ENCODE assay signal across 8 mouse cellular contexts in genomic region chr9:121477305-121477911, GRCm38 (mm10). TPM values are rescaled to one million over a fixed set of nuclear protein-coding genes. Genes with fewer than 3 reads are reported as not detected.
A peak's percentile ranks its signal among the peaks of the same experiment; 100 is the strongest.
DNase-seq lines count a peak whose midpoint lies in the region; ATAC-seq and TF ChIP-seq lines count a peak whose summit lies in the region.

No protein-coding gene starts in this region.

- peak overlapping the region; percentile 42 for H3K4me2 ChIP-seq in forebrain, postnatal 0 days (ENCODE audit: low read depth)
- H3K4me2 ChIP-seq in hindbrain, embryonic 13.5 days = peak overlapping the region; percentile 30; the same call in 1 of the 2 replicates

- DNase-seq in T-cell, adult 2 months (ENCODE audit: low spot score) = peak; percentile 47
- DNase-seq in cerebellum, adult 2 months = peak; percentile 74 to 80
- DNase-seq in forebrain, postnatal 0 days = peak; percentile 95
- DNase-seq in layer of hippocampus, postnatal 14 days (ENCODE audit: low spot score in 2 of 2) = peak; percentile 77 to 82
- peak; percentile 54 to 75 for DNase-seq in lung, postnatal 4 days
- peak; percentile 83 to 86 for DNase-seq in right cerebral cortex, postnatal 10 days (ENCODE audit: low spot score in 2 of 2)

- TF ChIP-seq POLR2A in cerebellum, adult 2 months (IDR thresholded peaks at IDR 0.05; ENCODE audit: borderline replicate concordance, insufficient read depth, low read length) = no peak

- TF ChIP-seq CTCF in cerebellum, adult 2 months (IDR thresholded peaks at IDR 0.05; ENCODE audit: borderline replicate concordance, insufficient read depth, low read depth, low read length) = peak; percentile 81
- peak; percentile 91 for TF ChIP-seq CTCF in forebrain, postnatal 0 days (IDR thresholded peaks at IDR 0.05; ENCODE audit: low read depth)

- 4% methylated on average over 15 of the region's 15 CpGs for WGBS in cerebellum, adult 2 months
- WGBS in forebrain, postnatal 0 days = 6% methylated on average over 15 of the region's 15 CpGs
- WGBS in hindbrain, embryonic 13.5 days = 13% methylated on average over 15 of the region's 15 CpGs

- peaks cover 28% of the 10 kb centered on the region; the same call in 1 of the 2 replicates for H3K36me3 ChIP-seq in forebrain, postnatal 0 days (ENCODE audit: insufficient read depth)
- H3K36me3 ChIP-seq in hindbrain, embryonic 13.5 days = peaks cover 27% of the 10 kb centered on the region

- H3K27ac ChIP-seq in cerebellum, adult 2 months (ENCODE audit: insufficient read depth, low read length) = no peak overlapping the region
- H3K27ac ChIP-seq in forebrain, postnatal 0 days (ENCODE audit: low read depth, low read length) = no peak overlapping the region; the same call in 1 of the 2 replicates
- 0 out of 2 replicates have a peak overlapping the region, but pooled peaks have one; percentile 1 for H3K27ac ChIP-seq in hindbrain, embryonic 13.5 days

- H3K9ac ChIP-seq in forebrain, postnatal 0 days = peak overlapping the region; percentile 37
- no peak overlapping the region for H3K9ac ChIP-seq in hindbrain, embryonic 13.5 days

- no peak overlapping the region for H3K4me3 ChIP-seq in cerebellum, adult 2 months (replicated peaks; ENCODE audit: insufficient read depth, low read depth, low read length)
- H3K4me3 ChIP-seq in forebrain, postnatal 0 days (ENCODE audit: low read depth, low read length) = no peak overlapping the region
- no peak overlapping the region for H3K4me3 ChIP-seq in hindbrain, embryonic 13.5 days

- ATAC-seq in forebrain, postnatal 0 days = peak; percentile 68
- ATAC-seq in hindbrain, embryonic 13.5 days (ENCODE audit: low FRiP score) = peak; percentile 66
- no peak for ATAC-seq in inflammation-experienced regulatory T-cells, adult 6 months

- no peaks in the 10 kb centered on the region for H3K27me3 ChIP-seq in cerebellum, adult 2 months (ENCODE audit: control insufficient read depth, insufficient read depth, low read length)
- H3K27me3 ChIP-seq in forebrain, postnatal 0 days (ENCODE audit: insufficient read depth, low read length) = no peaks in the 10 kb centered on the region
- H3K27me3 ChIP-seq in hindbrain, embryonic 13.5 days = no peaks in the 10 kb centered on the region

- H3K9me3 ChIP-seq in forebrain, postnatal 0 days (ENCODE audit: low read length) = no peaks in the 10 kb centered on the region
- no peaks in the 10 kb centered on the region for H3K9me3 ChIP-seq in hindbrain, embryonic 13.5 days

- peaks cover 14% of the 10 kb centered on the region for H3K4me1 ChIP-seq in cerebellum, adult 2 months (ENCODE audit: control insufficient read depth, insufficient read depth, low read length)
- H3K4me1 ChIP-seq in forebrain, postnatal 0 days (ENCODE audit: insufficient read depth) = 0 out of 2 replicates have a peak, but pooled peaks cover 3% of the 10 kb centered on the region
- H3K4me1 ChIP-seq in hindbrain, embryonic 13.5 days (replicated peaks) = peaks cover 4% of the 10 kb centered on the region

RNA-seq across cellular contexts. Expression of gene Cck, which starts 18.1 kb away (rescaled TPM):
- polyA plus RNA-seq in cerebellum, adult 2 months (2012; rRNA removed) = 162 and 188 TPM in 2 replicates
- 150 and 194 TPM in 2 replicates for total RNA-seq in forebrain, postnatal 0 days (2014; rRNA removed)
- 172 and 174 TPM in 2 replicates for polyA plus RNA-seq in forebrain, postnatal 0 days (2015; fragmentation: Nextera tagmentation; extraction: Ambion mirVana)
- 7.7 and 15.1 TPM in 2 replicates for polyA plus RNA-seq in hindbrain, embryonic 13.5 days (2015; fragmentation: Nextera tagmentation; extraction: Ambion mirVana)
- total RNA-seq in layer of hippocampus, postnatal 14 days (2021) = 100 to 1,000 TPM; 541 to 561 TPM
- polyA plus RNA-seq in inflammation-experienced regulatory T-cells, adult 6 months (2017; shearing (Covaris generic)) = not detected

Comparison
In these comparisons a context has a peak if more than half of its experiments do, and no peak if none do; other contexts are left out.
1. RNA of gene Cck, which starts 18.1 kb away (polyA plus RNA-seq): 172 to 174 TPM in forebrain, postnatal 0 days and 162 to 188 TPM in cerebellum, adult 2 months; 7.7 to 15.1 TPM in hindbrain, embryonic 13.5 days and not detected in inflammation-experienced regulatory T-cells, adult 6 months; every median in the first group is over 10 times any median in the second.
2. Peak in every context shown above with its lines, with median percentiles within 50 percentile points of each other: DNase-seq.